Mouse (Mus musculus): ENCODE measurements around the gene Gm9733.
"Not testable (repeated sequence)": the region's sequence is repeated elsewhere in the genome, so short reads cannot be mapped to it uniquely, and the experiment has no call there.

Gene Gm9733

DNA sequence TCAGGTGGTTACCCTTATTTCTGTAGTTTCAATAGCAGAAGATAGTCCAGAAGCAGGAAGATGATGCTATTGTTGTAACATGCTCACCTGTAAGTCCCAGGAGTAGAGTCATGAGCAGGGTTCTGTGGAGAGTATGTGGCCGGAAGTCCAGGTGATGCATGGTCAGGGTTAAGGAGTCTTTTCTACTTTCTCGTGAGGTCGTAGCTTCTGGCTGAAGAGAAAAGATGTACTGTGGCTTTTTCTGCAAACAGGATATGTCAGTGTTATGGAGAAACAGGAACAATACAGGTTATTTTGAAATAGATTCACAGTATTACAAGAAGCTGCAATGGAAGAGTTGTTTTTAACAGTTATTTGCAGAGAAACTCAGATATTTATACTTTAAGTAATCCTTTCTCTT lies at the start of gene Gm9733:
Gene Gm9733 (minus strand): TSS at position 240 of the 400 bp plus-strand sequence.
- no peak for DNase-seq

DNA sequence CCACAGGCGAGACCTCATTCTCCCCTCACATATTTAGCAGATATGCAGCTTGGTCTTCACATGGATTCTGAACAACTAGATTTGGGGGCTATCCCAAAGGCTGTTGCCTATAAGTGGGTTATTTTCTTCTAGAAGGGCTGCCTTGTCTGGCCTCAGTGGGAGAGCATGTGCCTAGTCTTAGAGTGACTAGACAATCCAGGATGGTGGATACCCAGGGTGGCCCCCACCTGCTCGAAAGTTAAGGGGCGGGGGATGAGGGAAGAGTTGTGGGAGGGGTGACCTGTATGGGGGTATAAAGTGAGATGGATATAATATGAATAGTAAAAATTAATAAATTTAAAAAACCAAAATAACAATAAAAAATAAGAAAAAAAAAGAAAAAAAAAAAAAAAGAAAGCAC lies 23.6 kb upstream of the Gm9733 start:
- not testable (repeated sequence) for DNase-seq

DNA sequence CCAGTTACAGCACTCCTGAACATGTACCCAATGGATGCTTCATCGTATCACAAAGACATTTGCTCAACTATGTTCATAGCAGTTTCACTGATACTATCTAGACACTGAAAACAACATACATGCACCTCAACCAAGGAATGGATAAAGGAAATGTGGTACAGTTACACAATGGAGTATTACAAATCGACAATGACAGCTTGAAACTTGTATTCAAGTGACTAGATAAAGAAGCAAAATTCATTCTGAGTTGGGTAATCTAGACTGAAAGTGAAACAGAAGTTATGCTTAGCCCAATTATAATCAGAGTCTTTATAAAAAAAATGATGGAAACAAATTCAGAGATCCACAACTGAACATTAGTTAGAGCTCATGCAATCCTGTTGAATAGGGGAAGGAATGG lies 18.2 kb upstream of the Gm9733 start:
- DNase-seq, result not testable (repeated sequence)

DNA sequence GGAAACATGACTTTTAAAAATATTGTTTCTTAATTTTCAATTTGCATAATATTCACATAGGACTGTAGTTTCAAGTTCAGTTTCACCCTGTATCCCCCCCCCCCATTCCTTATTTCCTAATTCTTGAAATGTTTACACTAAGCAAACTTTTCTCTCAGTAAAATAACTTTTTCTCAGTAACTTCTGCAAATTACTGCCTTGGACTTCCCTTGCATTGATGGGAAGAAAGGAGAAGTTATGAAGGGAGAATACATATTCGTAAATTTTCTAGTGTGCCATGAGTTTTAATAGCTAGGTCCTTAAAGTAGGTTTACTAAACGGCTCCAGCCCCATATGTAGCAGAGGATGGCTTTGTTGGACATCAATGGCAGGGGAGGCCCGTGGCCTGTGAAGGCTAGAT lies 13.5 kb upstream of the Gm9733 start:
- DNase-seq, result not testable (repeated sequence)

DNA sequence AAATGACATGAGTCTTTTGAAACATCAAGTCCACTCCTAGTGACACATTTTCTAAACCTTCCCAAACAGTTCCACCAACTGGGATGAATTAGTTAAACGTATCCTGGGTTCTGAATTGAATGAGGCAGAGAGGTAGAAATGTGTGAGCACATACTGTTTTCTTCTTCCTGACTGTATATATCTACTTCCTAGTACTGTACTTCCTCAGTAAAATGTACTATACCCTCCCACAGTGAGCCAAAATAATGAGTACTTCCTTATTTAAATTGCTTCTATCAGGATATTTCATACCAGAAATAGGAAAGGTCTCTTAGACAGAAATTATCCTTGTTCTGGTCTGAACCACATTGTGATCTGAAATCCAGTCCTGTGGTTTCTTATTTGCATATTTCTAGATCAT lies 8.2 kb upstream of the Gm9733 start:
- no peak for DNase-seq

DNA sequence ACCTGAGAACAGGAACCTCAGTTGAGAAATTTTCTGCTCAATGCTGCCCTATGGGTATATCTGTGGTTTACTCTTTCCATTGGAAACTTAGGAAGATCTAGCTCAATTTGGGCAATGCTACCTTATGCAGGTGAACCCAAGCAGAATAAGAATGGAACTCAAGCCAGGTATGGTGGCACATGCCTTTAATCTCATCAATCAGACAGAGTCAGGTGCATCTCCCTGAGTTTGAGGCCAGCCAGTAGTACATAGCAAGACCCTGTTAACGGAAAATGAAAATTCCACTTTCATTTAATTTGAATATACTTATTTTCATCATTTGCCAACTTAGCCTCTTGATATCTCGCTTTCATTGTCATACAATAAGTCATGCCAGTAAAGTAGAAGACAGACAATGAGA lies 2.1 kb upstream of the Gm9733 start:
- no peak for DNase-seq

DNA sequence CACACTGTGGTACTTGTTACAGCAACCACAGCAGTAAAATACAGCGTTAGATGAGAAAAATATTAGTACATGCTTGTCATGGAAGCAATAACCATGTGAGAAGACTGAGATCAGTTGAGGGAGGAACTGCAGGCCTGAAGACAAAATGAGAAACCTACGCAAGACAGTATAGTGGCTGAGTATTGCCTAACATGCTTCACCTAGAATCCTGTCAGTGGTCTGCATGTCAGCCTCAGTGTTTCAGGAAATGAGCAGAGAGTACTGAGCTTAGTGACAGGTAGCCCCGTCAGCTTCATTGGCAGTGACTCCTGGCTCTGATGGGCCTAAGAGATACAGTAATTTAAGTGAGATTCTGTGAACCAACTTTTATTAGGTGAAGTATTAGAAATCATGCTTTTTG lies 557 bp downstream of the Gm9733 start:
- DNase-seq, result no peak

DNA sequence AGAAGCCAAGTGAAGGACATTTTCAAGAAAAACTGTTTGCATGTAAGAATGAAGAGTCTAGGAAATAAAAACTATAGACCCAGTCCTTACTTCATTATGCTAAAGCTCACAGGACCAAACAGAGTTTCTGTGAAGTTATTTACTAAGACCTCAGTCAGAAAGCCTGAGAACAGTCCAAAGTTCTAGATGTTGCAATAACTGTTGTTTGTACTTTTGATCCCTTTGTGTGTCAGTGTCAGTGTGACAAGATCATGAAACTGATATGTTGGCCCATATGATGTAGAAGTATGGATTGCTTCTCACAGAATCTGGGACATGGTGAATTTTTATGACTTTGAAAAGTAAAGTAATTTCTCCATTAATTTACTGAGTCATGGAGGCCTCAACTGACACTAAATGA lies 2.6 kb downstream of the Gm9733 start:
- no peak for DNase-seq

DNA sequence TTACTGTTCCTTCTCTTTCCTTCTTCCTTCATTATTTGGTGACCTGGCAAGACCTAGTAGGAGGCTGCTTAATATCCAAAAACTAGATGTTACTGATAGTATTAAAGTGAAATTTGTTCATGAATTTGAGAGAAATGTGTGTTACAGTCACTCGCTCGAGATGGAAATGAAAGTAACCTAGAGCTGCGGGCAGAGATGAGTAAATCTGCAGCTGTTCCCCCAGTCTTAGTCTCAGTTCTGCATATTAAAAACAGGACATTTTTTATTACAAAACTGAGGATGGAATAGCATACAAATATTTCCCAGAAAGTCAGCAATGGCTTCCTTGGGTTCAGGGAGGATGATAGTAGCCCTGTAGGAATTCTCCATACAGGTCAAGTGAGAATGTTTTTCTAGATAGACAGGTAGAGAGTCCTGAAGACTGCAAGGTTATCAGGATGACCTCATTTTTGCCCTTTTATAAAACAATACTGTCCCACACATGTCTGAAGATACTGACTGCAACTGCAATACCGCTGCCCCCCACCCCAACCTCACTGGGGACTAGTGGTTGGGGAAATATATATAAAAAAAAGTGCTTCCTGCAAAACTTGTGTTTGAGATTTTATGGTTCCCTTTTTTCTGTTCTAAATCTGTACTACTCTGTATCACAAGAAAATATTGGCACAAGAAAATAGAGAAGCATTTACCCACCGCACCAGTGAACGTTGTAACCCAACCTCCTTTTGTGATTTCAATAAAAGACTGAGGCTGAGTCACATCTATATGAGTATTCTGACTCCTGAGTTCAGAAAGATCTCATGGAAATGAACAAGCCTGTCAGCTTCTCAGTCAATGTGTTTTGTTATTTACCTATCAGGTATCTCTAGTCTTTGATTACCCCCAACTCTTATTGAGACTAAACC lies 47.4 kb downstream of the Gm9733 start:
- peak; percentile 37 to 50 for DNase-seq

DNA sequence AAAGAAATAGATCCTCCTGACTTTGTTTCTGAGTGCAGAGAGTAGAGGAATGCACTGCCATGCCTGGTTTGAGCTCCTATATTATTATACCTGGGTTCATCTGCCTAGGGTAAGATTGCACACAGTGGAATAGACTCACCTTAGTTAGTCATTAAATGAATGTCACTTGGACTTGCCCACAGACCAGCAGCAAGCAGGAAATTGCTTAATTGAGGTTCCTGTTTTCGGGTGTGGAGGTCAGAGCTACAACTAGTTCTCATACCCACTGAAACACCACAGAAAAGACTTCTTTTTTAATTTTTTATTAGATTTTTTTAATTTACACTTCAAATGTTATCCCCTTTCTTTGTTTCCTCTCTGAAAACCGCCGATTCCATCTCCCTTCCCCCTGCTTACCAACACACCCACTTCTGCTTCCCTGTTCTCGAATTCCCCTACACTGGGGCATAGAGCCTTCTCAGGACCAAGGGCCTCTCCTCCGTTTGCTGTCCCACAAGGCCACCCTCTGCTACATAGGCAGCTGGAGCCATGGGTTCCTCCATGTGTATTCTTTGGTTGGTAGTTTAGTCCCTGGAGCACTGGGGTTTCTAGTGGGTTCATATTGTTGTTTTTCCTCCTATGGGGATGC lies 56.1 kb downstream of the Gm9733 start:
- no peak for DNase-seq

DNA sequence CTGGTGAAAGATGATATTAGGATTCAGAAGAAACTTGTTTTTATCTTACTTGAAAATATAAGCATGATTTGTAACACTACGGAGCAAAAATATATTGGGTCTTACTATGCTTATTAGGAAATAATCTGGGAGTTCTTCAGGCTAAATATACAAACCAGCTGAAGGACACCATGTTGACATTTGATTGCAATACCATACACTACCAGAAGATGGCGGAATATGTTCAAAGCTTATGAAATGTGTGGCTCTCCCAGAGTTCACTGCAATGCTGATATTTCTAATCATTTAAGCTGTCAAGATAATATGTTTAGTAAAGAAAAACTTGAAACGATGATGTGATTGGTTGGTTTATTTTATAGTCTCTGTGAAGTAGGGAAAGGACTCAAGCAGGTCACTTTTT lies 67.7 kb downstream of the Gm9733 start:
- peak; percentile 23 to 38 for DNase-seq

DNA sequence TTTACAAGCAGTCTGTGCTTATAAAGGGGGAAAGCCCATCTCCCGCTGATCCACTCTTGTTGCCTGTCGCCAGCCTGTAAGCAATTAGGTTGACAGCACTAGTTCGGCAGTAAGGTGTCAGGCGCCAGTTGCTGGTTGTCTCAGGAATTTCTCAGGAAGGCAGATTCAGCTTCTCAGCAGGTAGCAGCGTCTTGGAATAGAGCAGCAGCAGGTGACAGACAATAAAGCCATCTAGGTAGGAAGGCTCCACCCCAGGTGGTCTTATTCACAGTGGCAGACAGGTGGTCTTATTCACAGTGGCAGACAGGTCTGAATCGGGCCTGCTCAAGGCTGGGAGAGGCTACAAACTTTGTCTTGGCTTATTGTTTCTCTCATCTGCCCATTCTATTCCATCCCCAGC lies 76.4 kb downstream of the Gm9733 start:
- DNase-seq, result no peak
